In the genomic region with DNA sequence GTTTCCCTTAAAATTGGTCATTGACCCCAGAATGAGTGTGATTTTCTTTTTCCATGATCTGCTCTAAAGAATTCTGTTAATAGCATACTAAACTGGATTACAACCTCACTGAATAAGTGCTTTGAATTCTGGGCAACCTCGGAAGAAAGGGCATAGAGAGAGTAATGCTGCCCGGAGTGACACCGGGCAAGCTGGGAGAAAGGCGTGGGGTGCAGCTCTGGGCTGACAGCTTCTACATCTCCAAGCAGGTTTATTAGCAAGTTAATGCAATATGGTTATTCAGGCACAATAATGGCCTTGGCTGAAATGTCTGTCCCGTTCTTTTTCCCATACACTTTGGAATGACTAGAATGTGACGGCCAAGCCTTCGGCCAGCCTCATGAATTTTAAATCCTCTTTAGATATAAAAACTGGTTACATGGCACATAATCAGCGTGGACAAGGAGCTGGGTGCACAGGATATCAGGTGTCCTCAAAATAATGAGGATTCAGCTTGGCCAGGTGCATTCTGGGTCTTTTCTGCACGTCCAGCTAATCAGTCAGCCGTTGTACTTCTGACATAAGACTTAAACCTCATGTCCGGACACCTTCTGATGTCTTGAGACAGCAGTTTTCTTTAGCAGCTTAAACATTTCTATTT, we compare ENCODE assay signal across 13 mouse cellular contexts.
DNase-seq lines count a peak whose midpoint lies in the region; ATAC-seq and TF ChIP-seq lines count a peak whose summit lies in the region.
"Had no signal": no experiment of that assay in that cellular context is flagged by ENCODE, and none has a peak within 500 bp of the region (broad histone marks: within the 10 kb centered on the region; RNA-seq: fewer than 3 reads in every experiment).

No protein-coding gene starts in this region.

- TF ChIP-seq POLR2A in brain, embryonic 14.5 days (IDR thresholded peaks at IDR 0.05; ENCODE audit: borderline replicate concordance, extremely low read depth, insufficient read depth, insufficient read length, poor library complexity, severe bottlenecking): no peak
- TF ChIP-seq POLR2A in kidney, adult 2 months (IDR thresholded peaks at IDR 0.05; ENCODE audit: low read depth, low read length): no peak
- no peak for TF ChIP-seq POLR2A in heart, adult 2 months (IDR thresholded peaks at IDR 0.05; ENCODE audit: insufficient read depth, low read depth, low read length)

- DNase-seq in forebrain, embryonic 10.5 days (ENCODE audit: extremely low spot score, low spot score): no peak
- peak; percentile 93 for DNase-seq in brain, embryonic 14.5 days (ENCODE audit: low read depth)
- DNase-seq in kidney, adult 2 months: peak; percentile 85
- no peak for DNase-seq in adrenal gland, postnatal 10 days
- DNase-seq in heart, adult 2 months: no peak
- no peak for DNase-seq in adrenal gland, adult 2 months
- DNase-seq: cerebellum, postnatal 14 days; lung, postnatal 14 days had no signal

- H3K27me3 ChIP-seq in forebrain, embryonic 12.5 days: no peaks in the 10 kb centered on the region
- no peaks in the 10 kb centered on the region for H3K27me3 ChIP-seq in forebrain, embryonic 10.5 days (ENCODE audit: poor library complexity, severe bottlenecking)
- H3K27me3 ChIP-seq in kidney, adult 2 months (replicated peaks; ENCODE audit: control insufficient read depth, insufficient read depth, low read length): no peaks in the 10 kb centered on the region
- peaks cover 71% of the 10 kb centered on the region for H3K27me3 ChIP-seq in midbrain, embryonic 12.5 days
- H3K27me3 ChIP-seq in heart, adult 2 months (ENCODE audit: control insufficient read depth, insufficient read depth, low read length): no peaks in the 10 kb centered on the region
- H3K27me3 ChIP-seq: heart, embryonic 12.5 days; intestine, embryonic 15.5 days had no signal

- H3K27ac ChIP-seq in forebrain, embryonic 12.5 days: peak overlapping the region; percentile 70; the same call in 1 of the 2 replicates
- H3K27ac ChIP-seq in forebrain, embryonic 10.5 days: no peak overlapping the region
- peak overlapping the region; percentile 52 for H3K27ac ChIP-seq in kidney, adult 2 months (ENCODE audit: insufficient read depth, low read depth, low read length)
- H3K27ac ChIP-seq in midbrain, embryonic 12.5 days (replicated peaks): 0 out of 2 replicates have a peak overlapping the region, but pooled peaks have one; percentile 46
- H3K27ac ChIP-seq in heart, adult 2 months: no peak overlapping the region
- H3K27ac ChIP-seq: intestine, embryonic 15.5 days had no signal

- no peak overlapping the region for H3K9ac ChIP-seq in forebrain, embryonic 12.5 days
- no peak overlapping the region for H3K9ac ChIP-seq in midbrain, embryonic 12.5 days (replicated peaks)
- no peak overlapping the region for H3K9ac ChIP-seq in heart, adult 2 months (ENCODE audit: low read depth, low read length)
- H3K9ac ChIP-seq: heart, embryonic 12.5 days; intestine, embryonic 15.5 days had no signal

- no peaks in the 10 kb centered on the region for H3K36me3 ChIP-seq in forebrain, embryonic 12.5 days (replicated peaks)
- peaks cover 3% of the 10 kb centered on the region; the same call in 1 of the 2 replicates for H3K36me3 ChIP-seq in forebrain, embryonic 10.5 days (replicated peaks)
- H3K36me3 ChIP-seq in kidney, adult 2 months (ENCODE audit: control insufficient read depth, insufficient read depth, low read length): no peaks in the 10 kb centered on the region
- H3K36me3 ChIP-seq in midbrain, embryonic 12.5 days: 0 out of 2 replicates have a peak, but pooled peaks cover 5% of the 10 kb centered on the region
- no peaks in the 10 kb centered on the region for H3K36me3 ChIP-seq in heart, adult 2 months (ENCODE audit: control insufficient read depth, insufficient read depth, low read length)
- H3K36me3 ChIP-seq: heart, embryonic 12.5 days; intestine, embryonic 15.5 days had no signal

- WGBS in forebrain, embryonic 12.5 days: 18% methylated on average over 11 of the region's 11 CpGs
- WGBS in forebrain, embryonic 10.5 days: 51% methylated on average over 11 of the region's 11 CpGs
- 30% methylated on average over 11 of the region's 11 CpGs for WGBS in kidney, adult 2 months
- WGBS in midbrain, embryonic 12.5 days: 14% methylated on average over 11 of the region's 11 CpGs
- 89% methylated on average over 11 of the region's 11 CpGs for WGBS in heart, adult 2 months

- no peak for TF ChIP-seq CTCF in brain, embryonic 14.5 days (IDR thresholded peaks at IDR 0.05; ENCODE audit: borderline replicate concordance, extremely low read depth, insufficient read depth, insufficient read length)
- no peak for TF ChIP-seq CTCF in kidney, adult 2 months (conservative IDR thresholded peaks at IDR 0.05; ENCODE audit: insufficient read depth, insufficient read length, low read depth, low read length)
- no peak for TF ChIP-seq CTCF in heart, adult 2 months (IDR thresholded peaks at IDR 0.05)

- no peaks in the 10 kb centered on the region for H3K79me2 ChIP-seq in heart, adult 2 months (replicated peaks; ENCODE audit: control insufficient read depth, insufficient read depth, low read length)

- no peaks in the 10 kb centered on the region for H3K9me3 ChIP-seq in forebrain, embryonic 12.5 days
- no peaks in the 10 kb centered on the region; the same call in 1 of the 2 replicates for H3K9me3 ChIP-seq in forebrain, embryonic 10.5 days
- no peaks in the 10 kb centered on the region for H3K9me3 ChIP-seq in midbrain, embryonic 12.5 days
- H3K9me3 ChIP-seq: intestine, embryonic 15.5 days had no signal

- peak overlapping the region; percentile 10; the same call in 1 of the 2 replicates for H3K4me2 ChIP-seq in forebrain, embryonic 12.5 days
- H3K4me2 ChIP-seq in midbrain, embryonic 12.5 days (replicated peaks): peak overlapping the region; percentile 31
- H3K4me2 ChIP-seq: heart, embryonic 12.5 days; intestine, embryonic 15.5 days; liver, embryonic 11.5 days had no signal

- H3K4me3 ChIP-seq in forebrain, embryonic 12.5 days (replicated peaks): no peak overlapping the region
- H3K4me3 ChIP-seq in forebrain, embryonic 10.5 days: no peak overlapping the region
- no peak overlapping the region for H3K4me3 ChIP-seq in kidney, adult 2 months (ENCODE audit: insufficient read depth, low read depth, low read length)
- 0 out of 2 replicates have a peak overlapping the region, but pooled peaks have one; percentile 2 for H3K4me3 ChIP-seq in midbrain, embryonic 12.5 days
- no peak overlapping the region for H3K4me3 ChIP-seq in heart, adult 2 months
- H3K4me3 ChIP-seq: heart, embryonic 12.5 days; intestine, embryonic 15.5 days had no signal

- intact Hi-C loops in heart, adult 2 months (cut with DNase I): no loop called here

- peaks cover 38% of the 10 kb centered on the region for H3K4me1 ChIP-seq in forebrain, embryonic 12.5 days
- peaks cover 66% of the 10 kb centered on the region for H3K4me1 ChIP-seq in forebrain, embryonic 10.5 days
- H3K4me1 ChIP-seq in kidney, adult 2 months (ENCODE audit: control insufficient read depth, insufficient read depth, low read length): peaks cover 27% of the 10 kb centered on the region
- H3K4me1 ChIP-seq in midbrain, embryonic 12.5 days: peaks cover 33% of the 10 kb centered on the region
- peaks cover 2% of the 10 kb centered on the region for H3K4me1 ChIP-seq in heart, adult 2 months (ENCODE audit: control insufficient read depth, insufficient read depth, low read length)

- peak; percentile 81 for ATAC-seq in forebrain, embryonic 12.5 days (ENCODE audit: low FRiP score)
- peak; percentile 89 for ATAC-seq in midbrain, embryonic 12.5 days (ENCODE audit: low FRiP score, low read depth)
- ATAC-seq: intestine, embryonic 15.5 days had no signal

- no peak for TF ChIP-seq EP300 in heart, adult 2 months (IDR thresholded peaks at IDR 0.05; ENCODE audit: insufficient read depth, low read depth, low read length)

Comparison
In these comparisons a context has a peak if more than half of its experiments do, and no peak if none do; other contexts are left out.
1. H3K27ac ChIP-seq: peak in forebrain, embryonic 12.5 days (single experiment), kidney, adult 2 months (single experiment) and midbrain, embryonic 12.5 days (single experiment); none in forebrain, embryonic 10.5 days (single experiment) and heart, adult 2 months (single experiment).
2. DNase-seq: peak in brain, embryonic 14.5 days (single experiment) and kidney, adult 2 months (single experiment); none in forebrain, embryonic 10.5 days (single experiment), adrenal gland, postnatal 10 days (single experiment), heart, adult 2 months (0 of 2) and adrenal gland, adult 2 months (single experiment).